Mouse (Mus musculus) heart, adult 9 months (tissue): Measurements from ENCODE around the gene Fgf3.

Source experiments
- DNase-seq, 2 experiments: peaks; one replicate each; pipeline ENCODE4 v3.0.0; 2022; ENCODE audit warnings: low spot score in 2 of 2

Fgf3 gene

DNA sequence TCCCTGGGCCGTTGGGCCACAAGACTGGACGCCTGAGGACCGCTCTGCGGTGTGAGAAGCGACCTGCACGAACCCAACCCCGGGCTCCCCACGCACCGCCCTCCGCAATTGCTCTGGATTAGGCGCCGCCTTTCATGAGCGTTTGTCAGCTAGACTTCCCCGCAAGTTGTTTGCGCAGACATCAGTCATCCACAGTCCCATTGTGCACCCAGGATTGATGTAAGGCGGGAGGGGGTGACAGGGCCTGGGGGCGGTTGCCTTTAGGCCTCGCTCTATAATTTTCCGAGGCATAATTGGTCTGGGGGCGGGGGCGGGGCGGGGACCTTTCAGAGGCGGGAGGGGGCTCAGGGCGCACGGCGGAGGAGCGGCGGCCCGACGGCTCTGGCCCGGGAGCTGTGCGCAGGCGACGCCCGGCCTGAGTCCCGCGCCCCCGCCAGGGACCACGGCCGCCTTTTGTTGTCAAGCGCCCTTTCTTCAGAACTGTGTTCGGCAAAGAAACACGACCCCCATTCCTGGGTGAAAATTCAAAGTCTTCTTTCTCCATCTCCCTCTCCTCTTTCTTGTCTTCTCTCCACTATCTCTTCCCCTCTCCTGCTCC is at the start of gene Fgf3:
TSS of gene Fgf3 (plus strand) at position 193 of the 598 bp plus-strand sequence.
- no peak for DNase-seq

DNA sequence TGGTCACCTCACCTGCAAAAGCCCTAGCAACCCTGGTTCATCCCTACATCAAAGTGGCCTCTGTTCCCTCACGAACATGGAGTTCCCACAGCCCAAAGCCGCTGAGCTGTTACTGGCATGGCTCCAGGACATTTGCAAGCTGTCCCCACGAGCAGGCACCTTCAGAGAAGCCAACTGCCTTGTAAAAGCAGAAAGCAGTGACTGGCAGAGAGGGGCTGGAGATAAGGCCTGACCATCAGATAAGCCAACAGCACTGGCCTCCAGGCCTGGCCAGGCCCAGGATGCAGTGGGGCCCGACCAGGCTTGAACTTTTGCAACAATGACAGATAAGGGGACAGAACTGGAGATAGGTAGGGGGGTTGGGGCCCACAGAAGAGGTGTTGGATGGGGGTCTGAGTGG is 49.3 kb upstream of the Fgf3 start:
- DNase-seq: no peak

DNA sequence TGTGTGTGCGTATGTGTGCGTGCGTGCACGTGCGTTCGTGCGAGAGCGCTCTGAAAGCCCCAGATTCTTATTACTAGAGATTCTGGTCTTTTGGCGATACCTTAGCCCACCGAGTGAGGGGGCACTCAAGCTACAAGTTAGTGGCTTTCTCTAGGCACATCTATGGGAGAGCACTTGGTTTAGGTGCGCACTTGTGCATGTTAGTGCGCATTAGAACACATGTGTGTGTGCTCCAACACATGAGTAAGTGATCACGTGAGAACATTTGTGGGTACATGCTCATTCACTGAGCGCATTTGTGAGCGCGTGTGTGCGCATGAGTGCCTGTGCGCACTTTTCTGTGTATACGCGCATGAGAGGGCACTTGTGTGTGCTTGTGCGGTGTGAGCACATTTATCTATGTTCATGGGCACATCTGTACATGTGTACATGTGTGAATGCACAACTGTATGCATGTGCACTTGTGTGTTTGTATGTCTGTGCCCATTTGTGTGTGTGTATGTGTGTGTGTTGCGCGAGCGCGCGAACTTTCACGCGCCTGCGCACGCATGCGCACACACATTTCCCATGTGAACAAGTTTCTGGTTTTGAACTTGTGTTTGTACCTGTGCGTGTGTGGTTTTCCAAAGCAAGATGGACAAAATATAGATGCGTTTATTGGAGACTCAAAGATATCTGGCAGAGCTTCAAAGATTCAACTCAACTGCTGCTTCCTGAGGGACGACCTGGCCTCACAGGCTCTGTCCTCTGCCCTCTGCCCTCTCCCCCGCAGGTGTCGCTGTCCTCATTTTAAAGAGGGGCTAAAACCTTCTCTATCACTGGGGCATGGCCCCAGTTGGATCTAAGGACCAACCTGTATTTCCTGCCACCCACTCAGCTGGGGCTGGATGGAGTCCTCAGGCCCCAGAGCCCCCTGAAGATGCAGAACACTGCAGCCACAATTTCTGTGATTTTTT is 48.0 kb upstream of the Fgf3 start:
- DNase-seq: no peak

DNA sequence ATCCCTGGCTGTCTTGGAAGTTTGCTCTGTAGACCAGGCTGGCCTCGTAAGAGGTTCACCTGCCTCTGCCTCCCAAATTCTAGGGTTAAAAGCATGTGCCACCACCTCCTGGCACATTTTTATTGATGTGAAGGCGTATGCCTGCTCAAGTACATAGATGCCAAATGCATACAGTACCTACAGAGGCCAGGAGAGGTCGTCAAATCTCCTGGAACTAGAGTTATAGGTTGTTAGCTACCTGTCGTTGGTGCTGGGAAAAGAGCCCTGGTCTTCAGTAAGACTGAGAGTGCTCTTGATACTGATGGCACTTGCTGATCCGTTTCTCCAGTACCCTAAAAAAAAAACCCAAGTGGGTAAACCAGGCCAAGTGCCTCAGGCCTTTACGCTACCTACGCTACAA is 46.5 kb upstream of the Fgf3 start:
- DNase-seq: no peak

DNA sequence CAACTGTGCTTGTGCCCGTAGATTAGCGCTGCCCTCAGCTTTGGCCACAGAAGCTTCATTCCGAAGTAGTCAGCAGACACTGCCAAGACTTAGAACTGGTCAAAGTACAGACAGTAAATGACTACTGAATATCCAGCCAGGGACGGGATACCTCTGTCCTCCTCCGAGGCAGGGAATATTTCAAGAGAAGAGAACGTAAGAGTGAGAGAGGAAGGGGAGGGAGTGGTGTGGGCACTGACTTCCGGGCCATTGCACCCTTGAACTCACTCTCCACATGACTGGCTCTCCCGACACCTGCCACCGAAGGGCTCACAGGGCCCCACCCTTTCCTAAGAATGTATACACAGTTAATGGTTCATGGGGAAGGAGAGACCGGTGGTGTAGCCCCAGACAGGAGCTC is 44.6 kb upstream of the Fgf3 start:
- no peak for DNase-seq

DNA sequence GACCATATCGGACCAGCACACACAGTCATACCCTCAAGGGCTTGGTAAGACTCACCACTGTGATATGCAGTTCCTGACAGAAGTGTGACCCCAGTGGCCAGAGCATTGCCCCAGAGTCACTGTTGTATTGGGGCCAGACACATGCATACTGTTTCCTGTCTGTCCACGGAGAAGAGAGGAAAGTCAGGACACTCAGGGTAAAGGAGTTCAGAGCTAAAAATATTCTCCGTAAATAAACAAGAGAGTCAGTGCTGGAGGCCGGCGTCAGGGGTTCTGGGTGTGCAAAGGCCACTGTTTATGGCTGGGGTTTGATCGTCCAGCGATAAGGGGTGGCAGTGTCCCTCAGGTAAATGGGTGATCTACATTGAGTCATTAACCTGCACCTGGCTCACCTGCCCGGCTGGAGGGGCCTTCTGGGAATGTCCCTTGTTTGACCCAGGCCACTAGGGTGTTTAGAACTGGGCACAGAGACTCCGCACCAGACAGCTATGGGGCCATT is 41.9 kb upstream of the Fgf3 start:
- peak; percentile 6 to 19 for DNase-seq

DNA sequence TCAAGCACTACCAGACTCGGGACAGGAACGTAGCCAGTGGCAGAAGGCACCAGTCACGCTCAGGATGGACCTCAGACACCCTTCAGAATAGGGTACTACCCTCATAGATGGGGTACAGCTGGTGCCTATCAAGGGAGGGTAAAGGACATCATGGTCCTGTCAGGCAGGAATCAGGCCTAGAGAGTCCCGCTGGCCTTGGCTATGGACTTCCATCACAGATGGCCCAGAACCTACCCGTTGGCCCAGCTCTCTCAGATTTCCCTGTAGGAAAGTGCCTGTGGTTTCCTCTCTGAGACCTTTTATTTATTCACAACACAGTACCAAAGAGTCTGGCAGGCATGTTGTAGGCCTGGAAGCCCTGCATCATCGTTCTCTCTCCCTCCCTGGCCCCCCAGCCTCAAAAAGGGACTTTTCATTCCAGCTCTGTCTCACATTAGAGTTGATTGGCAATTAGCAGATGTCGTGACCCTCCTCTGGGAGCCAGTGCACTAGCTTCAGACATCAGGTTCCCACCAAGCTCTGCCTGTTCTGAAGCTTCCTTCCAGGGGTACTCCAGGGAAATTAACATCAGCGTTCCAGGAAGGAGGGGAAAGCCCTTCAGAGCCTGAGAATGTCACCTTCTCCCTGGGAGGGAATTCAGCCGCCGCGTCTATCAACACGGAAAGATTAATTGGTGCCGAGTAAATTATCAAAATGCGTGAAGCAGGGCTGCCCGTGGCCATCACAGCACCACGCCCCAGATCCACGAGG is 40.7 kb upstream of the Fgf3 start:
- no peak for DNase-seq

DNA sequence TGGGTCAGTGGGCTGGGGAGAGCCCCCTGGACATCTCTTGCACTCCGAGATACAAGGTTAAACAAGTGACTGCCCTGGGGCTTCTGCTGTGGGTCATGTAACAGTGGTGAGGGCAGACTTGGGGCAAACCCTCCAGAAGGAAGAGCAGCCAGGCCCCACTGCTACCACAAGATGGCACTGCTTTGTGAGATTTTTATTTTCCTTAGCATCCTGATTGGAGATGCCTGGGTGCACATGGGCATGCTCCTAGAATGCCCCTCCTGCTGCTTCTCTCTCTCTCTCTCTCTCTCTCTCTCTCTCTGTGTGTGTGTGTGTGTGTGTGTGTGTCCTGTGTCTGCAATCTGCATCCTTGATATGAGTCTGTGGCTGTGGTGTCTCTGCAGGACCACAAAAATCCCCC is 39.4 kb upstream of the Fgf3 start:
- no peak for DNase-seq

DNA sequence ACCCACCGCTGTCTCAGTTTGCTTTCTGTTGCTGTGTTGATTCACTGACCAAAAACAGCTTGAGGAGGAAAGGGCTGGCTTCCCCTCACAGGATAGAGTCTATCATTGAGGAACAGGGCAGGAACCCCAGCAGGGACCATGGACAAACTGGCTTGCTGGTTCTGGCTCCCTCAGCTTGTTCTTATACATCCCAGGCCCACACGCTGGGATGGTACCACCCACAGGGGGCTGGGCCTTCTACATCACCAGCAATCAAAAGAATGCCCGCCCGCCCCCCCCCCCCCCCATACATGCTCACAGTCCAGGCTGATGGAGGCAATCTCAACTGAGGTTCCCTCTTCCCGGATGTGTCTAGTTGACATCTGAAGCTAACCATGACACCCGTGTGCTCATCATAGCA is 30.8 kb upstream of the Fgf3 start:
- DNase-seq: no peak

DNA sequence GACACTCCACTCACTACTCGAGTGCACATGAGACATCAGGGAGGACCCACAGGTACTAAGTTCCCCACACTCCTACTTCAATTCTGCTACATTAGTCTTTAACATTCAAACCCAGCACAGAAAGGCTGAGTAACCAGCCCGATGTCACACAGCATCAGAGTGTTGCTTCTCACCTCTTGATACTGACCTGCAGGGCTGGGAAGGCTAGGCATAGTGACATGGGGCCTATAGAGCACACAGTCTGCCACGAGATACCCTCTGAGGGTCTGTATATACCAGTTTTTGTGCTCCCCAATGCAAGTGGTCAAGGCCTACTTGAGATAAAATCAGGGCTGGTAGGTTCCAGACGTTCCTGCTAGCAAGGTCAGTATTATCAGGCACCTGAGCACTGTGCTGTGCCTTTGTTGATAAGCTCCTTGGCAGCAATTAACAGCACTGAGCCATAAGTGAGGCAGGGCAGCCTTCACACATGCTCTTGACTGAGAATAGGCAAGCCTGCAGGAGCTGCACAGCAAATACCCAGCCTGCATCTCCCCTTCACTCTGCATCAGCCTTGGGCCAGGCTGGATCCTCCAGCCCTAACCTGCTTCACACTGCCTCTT is 29.8 kb upstream of the Fgf3 start:
- no peak for DNase-seq

DNA sequence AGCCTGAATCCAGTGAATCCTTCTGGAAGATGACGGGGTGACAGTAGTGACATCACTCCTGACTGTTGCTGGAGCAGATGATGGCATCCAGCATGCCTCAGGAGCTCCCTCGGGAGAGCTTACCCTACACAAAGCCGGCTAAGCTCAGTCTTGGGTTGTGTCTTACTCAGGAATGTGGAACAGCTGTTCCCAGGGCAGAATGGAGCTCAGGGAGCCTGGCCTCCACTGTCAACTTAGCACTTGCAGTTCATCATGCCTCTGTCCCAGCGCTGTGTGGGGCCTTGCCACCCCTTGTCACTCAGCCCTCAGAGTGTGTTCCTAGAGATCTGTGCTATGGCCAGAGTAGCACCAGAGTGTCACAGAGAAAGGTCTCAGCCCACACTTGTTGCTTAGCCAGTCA is 26.4 kb upstream of the Fgf3 start:
- DNase-seq: no peak

DNA sequence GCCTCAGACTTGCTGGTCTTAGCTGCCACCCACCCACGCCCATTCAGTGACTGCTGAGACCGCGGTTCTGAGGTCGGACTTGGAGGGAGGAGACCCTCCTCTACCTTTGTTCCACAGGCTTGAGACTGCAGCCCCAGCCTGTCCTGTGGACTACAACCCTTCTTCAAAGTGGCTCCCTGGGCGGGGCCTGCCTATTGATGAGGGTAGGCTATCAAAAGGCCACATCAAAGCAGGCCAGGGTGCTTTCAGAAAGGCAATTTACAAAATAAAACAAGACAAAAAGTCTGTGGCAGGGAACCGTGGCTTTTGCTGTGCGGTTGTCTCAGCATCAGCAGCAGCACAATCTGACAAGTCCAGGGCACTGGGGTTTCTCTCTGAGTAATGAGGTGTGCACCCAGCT is 16.0 kb upstream of the Fgf3 start:
- no peak for DNase-seq

DNA sequence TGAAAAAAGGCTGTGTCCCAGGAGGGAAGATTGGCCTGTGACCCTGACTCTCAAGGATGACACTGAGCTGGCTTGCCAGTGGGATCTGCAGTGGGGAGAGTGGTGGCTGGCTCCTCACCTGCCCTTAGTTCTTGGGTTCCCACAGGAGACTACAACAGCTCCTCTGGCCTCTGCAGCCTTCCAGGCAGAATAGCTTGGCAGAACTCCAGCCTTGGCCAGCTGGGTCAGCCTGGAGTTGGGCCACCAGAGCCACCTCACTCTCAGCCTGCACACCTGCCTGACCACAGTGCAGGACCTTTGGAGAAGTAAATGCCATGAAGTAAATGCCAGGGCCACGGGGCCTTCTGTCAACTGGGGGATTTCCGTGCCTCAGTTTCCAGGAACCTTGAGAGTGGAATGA is 13.9 kb upstream of the Fgf3 start:
- peak in 1 of 2 experiments; percentile 30 for DNase-seq

DNA sequence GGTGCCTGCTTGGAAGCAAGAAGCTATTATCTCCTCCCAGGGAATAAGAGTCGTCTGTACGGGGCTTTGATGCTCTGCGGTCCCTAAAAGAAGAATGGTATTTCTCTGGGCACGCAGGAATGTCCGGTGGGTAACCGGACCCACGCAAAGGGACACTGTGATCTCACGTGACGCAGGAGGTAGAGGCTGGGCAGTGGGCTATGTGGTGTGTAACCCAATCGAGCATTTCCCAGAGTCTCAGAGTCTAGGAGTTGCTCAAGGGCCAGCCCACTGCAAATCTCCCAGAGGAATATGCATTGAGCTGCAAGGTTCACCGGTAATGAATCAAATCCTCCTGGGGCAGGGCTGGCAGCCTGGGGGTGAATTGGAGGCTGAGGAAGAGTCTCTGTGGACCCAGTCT is 9.5 kb upstream of the Fgf3 start:
- no peak for DNase-seq

DNA sequence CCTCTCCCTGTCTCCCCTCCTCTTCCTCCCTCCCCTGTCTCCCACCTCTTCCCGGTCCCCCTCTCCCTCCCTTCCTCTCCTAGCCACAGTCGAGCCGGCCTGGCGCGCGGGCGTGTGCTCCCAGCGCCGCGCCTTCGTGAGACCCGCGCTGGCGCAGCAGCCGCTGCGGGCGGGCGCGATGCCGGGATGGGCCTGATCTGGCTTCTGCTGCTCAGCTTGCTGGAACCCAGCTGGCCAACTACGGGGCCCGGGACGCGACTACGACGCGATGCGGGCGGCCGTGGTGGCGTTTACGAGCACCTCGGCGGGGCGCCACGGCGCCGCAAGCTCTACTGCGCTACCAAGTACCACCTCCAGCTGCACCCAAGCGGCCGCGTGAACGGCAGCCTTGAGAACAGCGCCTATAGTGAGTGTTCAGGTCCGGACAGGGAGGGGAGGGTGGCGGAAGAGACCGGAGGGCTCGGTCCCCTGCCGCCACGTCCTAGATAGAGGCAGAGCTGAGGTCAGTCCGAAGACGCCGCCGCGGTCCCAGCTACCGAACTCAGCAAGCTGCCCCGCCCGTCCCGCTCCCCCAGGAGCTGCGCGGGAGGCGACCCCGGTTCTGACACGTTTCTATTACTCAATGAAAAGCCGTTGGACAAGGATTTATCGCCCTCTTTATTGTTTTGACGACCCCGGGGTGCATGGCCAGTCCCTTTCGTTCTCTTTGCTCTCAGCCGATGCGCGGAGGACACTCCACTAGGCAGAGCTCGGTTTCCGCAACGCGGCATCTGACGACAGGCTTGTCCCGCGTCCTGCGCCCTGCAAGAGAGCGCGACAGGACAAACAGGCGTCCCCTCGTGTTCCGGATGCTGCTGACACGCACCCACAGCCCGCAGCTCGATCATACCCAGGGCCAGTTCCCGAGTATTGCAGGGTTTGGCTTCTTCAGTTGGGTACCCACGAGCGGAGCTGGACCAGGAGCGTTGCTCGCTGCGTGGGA is 930 bp downstream of the Fgf3 start:
- no peak for DNase-seq

DNA sequence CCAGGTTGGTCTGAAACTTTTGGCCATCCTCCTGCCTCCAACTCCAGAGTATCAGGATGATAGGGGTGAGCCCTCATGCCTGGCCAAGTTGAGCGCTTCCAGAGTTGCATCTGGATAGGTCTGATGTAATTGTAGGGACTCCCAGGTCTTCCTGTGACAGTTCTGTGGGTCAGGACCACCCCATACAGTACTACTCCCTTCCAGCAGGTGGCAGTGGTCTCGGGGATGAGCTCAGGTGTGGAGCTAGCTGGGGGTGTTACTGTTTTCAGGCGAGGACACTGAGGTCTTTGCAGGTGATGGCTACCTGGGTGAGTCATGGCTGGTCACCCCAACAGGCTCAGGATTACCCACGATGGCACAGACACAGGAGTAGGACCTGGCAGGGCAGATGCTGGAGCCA is 8.3 kb downstream of the Fgf3 start:
- no peak for DNase-seq

DNA sequence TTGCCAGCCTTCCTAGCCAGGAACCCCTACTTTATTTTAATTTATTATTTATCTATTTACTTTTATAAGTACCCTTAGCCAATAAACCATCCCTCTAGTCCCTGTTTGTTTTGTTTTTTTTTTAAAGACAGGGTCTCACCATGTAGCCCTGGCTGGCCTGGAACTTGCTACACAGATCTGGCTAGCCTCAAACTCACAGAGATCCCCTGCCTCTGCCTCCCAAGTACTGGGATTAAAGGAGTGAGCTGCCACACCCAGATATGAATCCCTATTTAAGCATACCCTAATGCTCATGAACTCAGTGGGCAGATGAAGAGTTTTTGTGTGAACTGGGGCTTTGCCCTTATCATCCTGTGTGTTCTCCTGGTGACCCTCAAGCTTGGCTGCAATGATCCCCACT is 9.2 kb downstream of the Fgf3 start, which contains the start of gene Fgf4:
TSS of gene Fgf4 (plus strand) at position 301 of the 400 bp plus-strand sequence.
- no peak for DNase-seq

DNA sequence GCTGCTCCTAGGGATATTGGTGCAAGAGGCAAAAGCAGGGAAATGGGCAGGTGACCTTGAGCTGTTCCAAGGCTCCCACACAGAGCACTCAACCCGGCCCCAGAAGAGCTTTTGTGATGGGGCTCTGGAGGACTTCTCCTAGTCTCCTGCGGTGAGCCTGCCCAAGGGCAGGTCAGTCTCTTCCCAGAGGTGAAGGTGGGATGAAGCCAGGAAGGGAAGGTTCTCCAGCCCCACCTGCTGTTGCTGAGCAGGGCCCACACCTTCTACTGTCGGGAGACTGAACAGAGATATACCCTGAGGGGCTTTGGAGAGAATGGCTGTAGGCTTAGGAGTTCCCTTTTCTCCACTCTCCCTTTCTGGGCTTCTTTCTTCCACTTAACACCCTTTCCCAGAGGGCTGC is 13.4 kb downstream of the Fgf3 start:
- no peak for DNase-seq

DNA sequence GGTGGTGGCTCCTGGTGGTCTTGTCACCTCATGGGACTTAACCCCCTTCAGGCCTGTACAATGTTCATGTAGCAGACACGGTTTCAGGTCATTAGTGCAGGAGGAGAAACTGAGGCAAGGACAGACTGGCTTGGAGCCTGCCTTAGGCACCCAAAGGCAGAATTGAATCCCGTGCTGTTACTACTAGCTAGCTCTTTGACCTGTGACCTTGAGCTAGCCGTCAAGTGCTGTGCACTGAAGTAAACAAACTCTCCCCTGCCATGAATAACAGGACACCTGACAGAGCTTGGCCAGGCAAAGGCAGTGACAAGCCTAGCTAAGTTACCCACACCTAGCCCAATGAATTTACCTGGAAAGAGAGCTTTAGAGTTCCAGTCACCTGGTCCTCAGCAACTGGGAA is 17.1 kb downstream of the Fgf3 start:
- DNase-seq: no peak

DNA sequence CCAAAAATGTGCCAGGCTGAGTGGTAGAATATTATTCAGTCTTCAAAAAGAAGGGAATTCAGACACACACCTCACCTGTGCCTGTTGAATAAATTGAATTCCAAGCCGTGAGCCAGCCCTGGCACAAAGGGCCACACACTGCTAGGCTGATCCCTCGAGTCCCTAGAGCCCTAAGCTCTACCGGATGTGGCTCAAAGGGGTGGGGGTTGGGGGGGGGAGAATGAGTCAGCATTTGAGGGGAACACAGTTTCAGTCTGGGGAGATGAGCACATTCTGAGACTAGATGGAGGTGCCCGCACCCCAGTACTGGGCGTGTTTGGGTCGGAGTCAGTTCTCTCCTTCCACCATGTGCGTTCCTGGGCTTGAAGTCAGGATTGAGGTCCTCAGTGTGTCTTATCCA is 19.3 kb downstream of the Fgf3 start:
- no peak for DNase-seq

DNA sequence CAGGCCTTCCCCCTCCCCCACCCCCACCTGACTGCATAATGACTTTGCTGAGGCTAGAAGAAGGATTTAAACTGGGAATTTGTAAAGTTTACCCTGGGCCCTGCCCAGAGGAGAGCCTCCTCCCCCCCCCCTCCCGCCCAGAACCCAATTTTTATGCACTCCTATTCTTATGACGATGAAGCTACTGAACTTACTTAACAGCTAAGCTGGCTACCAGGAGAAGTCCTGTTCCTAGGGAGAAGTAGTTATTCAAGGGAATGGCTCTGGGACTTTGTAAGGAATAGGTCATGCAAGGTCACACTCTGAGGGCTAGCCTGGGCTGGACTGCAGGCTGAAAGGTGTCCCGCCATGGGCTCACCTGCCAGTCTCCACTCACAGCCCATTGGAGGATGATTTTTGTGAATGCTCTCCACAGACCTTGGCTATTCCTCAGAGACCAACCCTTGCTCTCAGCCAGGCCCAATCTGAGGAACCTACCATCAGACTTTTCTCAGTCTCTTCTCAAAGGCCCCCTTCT is 20.0 kb downstream of the Fgf3 start:
- no peak for DNase-seq
